In genomic region chr3:108145534-108146445, GRCm38 (mm10) we compare ENCODE assay signal across 8 mouse cellular contexts. TPM values are rescaled to one million over a fixed set of nuclear protein-coding genes. Genes with fewer than 3 reads are reported as not detected.
A peak's percentile ranks its signal among the peaks of the same experiment; 100 is the strongest.
DNase-seq lines count a peak whose midpoint lies in the region; ATAC-seq and TF ChIP-seq lines count a peak whose summit lies in the region.

Gene Gnai3, minus strand, starts transcription at chr3:108146146.

- peak; percentile 97 for DNase-seq in MEL (ENCODE audit: low read depth, low spot score)
- DNase-seq in cerebellum, adult 2 months: peak; percentile 91
- peak; percentile 94 for DNase-seq in forebrain, postnatal 0 days
- DNase-seq in heart, postnatal 4 days: peak; percentile 91
- DNase-seq in layer of hippocampus, adult 8-10 months (ENCODE audit: low spot score in 2 of 2): peak; percentile 86 to 88
- peak; percentile 83 for DNase-seq in ovary, adult 18-20 months (ENCODE audit: low spot score)
- DNase-seq in thymus, postnatal 0 days (ENCODE audit: low spot score): peak; percentile 95

- peaks cover 40% of the 10 kb centered on the region for H3K79me2 ChIP-seq in MEL (ENCODE audit: control insufficient read depth, insufficient read depth, low read length, poor library complexity)

- peaks cover 9 to 11% of the 10 kb centered on the region in 2 experiments for H3K4me1 ChIP-seq in MEL (ENCODE audit: control insufficient read depth in 1 of 2, insufficient read depth in 2 of 2, low read length in 2 of 2)
- H3K4me1 ChIP-seq in cerebellum, adult 2 months (ENCODE audit: control insufficient read depth, insufficient read depth, low read length): no peaks in the 10 kb centered on the region
- H3K4me1 ChIP-seq in forebrain, postnatal 0 days (ENCODE audit: insufficient read depth): no peaks in the 10 kb centered on the region; the same call in 1 of the 2 replicates
- peaks cover 25% of the 10 kb centered on the region for H3K4me1 ChIP-seq in lung, embryonic 15.5 days

- no peaks in the 10 kb centered on the region for H3K9me3 ChIP-seq in MEL (replicated peaks; ENCODE audit: insufficient read depth, low read length)
- H3K9me3 ChIP-seq in forebrain, postnatal 0 days (ENCODE audit: low read length): no peaks in the 10 kb centered on the region
- no peaks in the 10 kb centered on the region for H3K9me3 ChIP-seq in lung, embryonic 15.5 days

- no peaks in the 10 kb centered on the region for H3K27me3 ChIP-seq in MEL (ENCODE audit: control insufficient read depth in 1 of 2, insufficient read depth in 2 of 2, low read length in 2 of 2)
- no peaks in the 10 kb centered on the region for H3K27me3 ChIP-seq in cerebellum, adult 2 months (ENCODE audit: control insufficient read depth, insufficient read depth, low read length)
- no peaks in the 10 kb centered on the region for H3K27me3 ChIP-seq in forebrain, postnatal 0 days (ENCODE audit: insufficient read depth, low read length)
- H3K27me3 ChIP-seq in lung, embryonic 15.5 days: no peaks in the 10 kb centered on the region

- ATAC-seq in forebrain, postnatal 0 days: peak; percentile 96
- peak; percentile 94 for ATAC-seq in lung, embryonic 15.5 days (ENCODE audit: borderline replicate concordance, extremely low read depth, low FRiP score, low TSS enrichment)

- TF ChIP-seq EP300 in MEL (IDR thresholded peaks at IDR 0.05; ENCODE audit: low read depth in 1 of 2, low read length in 2 of 2): peak; percentile 36 to 79; a peak in 3 of 4 replicates

- TF ChIP-seq POLR2A in MEL (IDR thresholded peaks at IDR 0.05; ENCODE audit: control insufficient read depth in 1 of 2, insufficient read depth in 1 of 2, low read depth in 1 of 2, low read length in 2 of 2, poor library complexity in 1 of 2): peak; percentile 87 to 95
- peak; percentile 92 for TF ChIP-seq POLR2A in cerebellum, adult 2 months (IDR thresholded peaks at IDR 0.05; ENCODE audit: borderline replicate concordance, insufficient read depth, low read length)

- under 1% methylated on average over 63 of the region's 63 CpGs for WGBS in cerebellum, adult 2 months
- WGBS in forebrain, postnatal 0 days: under 1% methylated on average over 63 of the region's 63 CpGs
- WGBS in lung, embryonic 15.5 days: under 1% methylated on average over 63 of the region's 63 CpGs

- peak within 1 kb of the TSS; percentile 94 for H3K9ac ChIP-seq in MEL (ENCODE audit: control insufficient read depth, low read depth, low read length, poor library complexity, severe bottlenecking)
- H3K9ac ChIP-seq in forebrain, postnatal 0 days: peak within 1 kb of the TSS; percentile 92
- H3K9ac ChIP-seq in lung, embryonic 15.5 days: peak within 1 kb of the TSS; percentile 92

- no peak for TF ChIP-seq RAD21 in MEL (IDR thresholded peaks at IDR 0.05; ENCODE audit: low read depth, low read length)

- peak within 1 kb of the TSS; percentile 99 for H3K27ac ChIP-seq in MEL (ENCODE audit: control insufficient read depth, low read depth, low read length)
- peak within 1 kb of the TSS; percentile 81 for H3K27ac ChIP-seq in cerebellum, adult 2 months (ENCODE audit: insufficient read depth, low read length)
- peak within 1 kb of the TSS; percentile 96 for H3K27ac ChIP-seq in forebrain, postnatal 0 days (ENCODE audit: low read depth, low read length)
- H3K27ac ChIP-seq in lung, embryonic 15.5 days: peak within 1 kb of the TSS; percentile 94

- peaks cover 3 to 32% of the 10 kb centered on the region in 2 experiments; a peak in 3 of 4 replicates for H3K36me3 ChIP-seq in MEL (ENCODE audit: control insufficient read depth in 1 of 2, insufficient read depth in 2 of 2, low read length in 2 of 2)
- no peaks in the 10 kb centered on the region for H3K36me3 ChIP-seq in forebrain, postnatal 0 days (ENCODE audit: insufficient read depth)
- H3K36me3 ChIP-seq in lung, embryonic 15.5 days: no peaks in the 10 kb centered on the region

- H3K4me3 ChIP-seq in MEL (ENCODE audit: control insufficient read depth in 1 of 2, insufficient read depth in 1 of 2, low read depth in 2 of 2, low read length in 2 of 2): peak within 1 kb of the TSS; percentile 92 to 97
- H3K4me3 ChIP-seq in cerebellum, adult 2 months (replicated peaks; ENCODE audit: insufficient read depth, low read depth, low read length): peak within 1 kb of the TSS; percentile 70
- peak within 1 kb of the TSS; percentile 97 for H3K4me3 ChIP-seq in forebrain, postnatal 0 days (ENCODE audit: low read depth, low read length)
- H3K4me3 ChIP-seq in lung, embryonic 15.5 days: peak within 1 kb of the TSS; percentile 94

- no peak for TF ChIP-seq CTCF in MEL (IDR thresholded peaks at IDR 0.05 in 2 of 3, conservative IDR thresholded peaks at IDR 0.05 in 1 of 3; ENCODE audit: control insufficient read depth in 1 of 3, insufficient read depth in 1 of 3, low read depth in 2 of 3, low read length in 3 of 3, poor library complexity in 1 of 3, severe bottlenecking in 1 of 3)
- no peak for TF ChIP-seq CTCF in cerebellum, adult 2 months (IDR thresholded peaks at IDR 0.05; ENCODE audit: borderline replicate concordance, insufficient read depth, low read depth, low read length)
- TF ChIP-seq CTCF in forebrain, postnatal 0 days (IDR thresholded peaks at IDR 0.05; ENCODE audit: low read depth): peak; percentile 59

- peak within 1 kb of the TSS; percentile 76 for H3K4me2 ChIP-seq in forebrain, postnatal 0 days (ENCODE audit: low read depth)
- peak within 1 kb of the TSS; percentile 83 for H3K4me2 ChIP-seq in lung, embryonic 15.5 days

TF ChIP-seq in MEL, 35 proteins besides CTCF, POLR2A, EP300 and RAD21 (continues in another document):
- no peak for TF ChIP-seq JUND (IDR thresholded peaks at IDR 0.05; ENCODE audit: low read depth, low read length)
- 0 out of 2 replicates have a peak, but pooled peaks have one; percentile 89 for TF ChIP-seq CHD1 (IDR thresholded peaks at IDR 0.05; ENCODE audit: low read depth, low read length)
- no peak for TF ChIP-seq USF1 (IDR thresholded peaks at IDR 0.05; ENCODE audit: low read depth, low read length)
- TF ChIP-seq HCFC1 (IDR thresholded peaks at IDR 0.05; ENCODE audit: low read depth, low read length): peak; percentile 86
- peak; percentile 16; the same call in 1 of the 2 replicates for TF ChIP-seq NRF1 (IDR thresholded peaks at IDR 0.05; ENCODE audit: insufficient read depth, low read depth, low read length, poor library complexity, severe bottlenecking)
- peak; percentile 88 for TF ChIP-seq MAZ (IDR thresholded peaks at IDR 0.05; ENCODE audit: low read depth, low read length)
- TF ChIP-seq KAT2A (conservative IDR thresholded peaks at IDR 0.05; ENCODE audit: low read depth, low read length): peak; percentile 66; the same call in 1 of the 2 replicates
- peak; percentile 47; the same call in 1 of the 2 replicates for TF ChIP-seq POLR2AphosphoS5 (IDR thresholded peaks at IDR 0.05; ENCODE audit: borderline replicate concordance, low read depth, low read length)
- 0 out of 2 replicates have a peak, but pooled peaks have one; percentile 42 for TF ChIP-seq MEF2A (IDR thresholded peaks at IDR 0.05; ENCODE audit: extremely low read depth, insufficient replicate concordance, low read depth, low read length, poor library complexity, severe bottlenecking)
- no peak for TF ChIP-seq BHLHE40 (IDR thresholded peaks at IDR 0.05; ENCODE audit: borderline replicate concordance, low read depth, low read length)
- TF ChIP-seq MYC (IDR thresholded peaks at IDR 0.05; ENCODE audit: low read depth, low read length): peak; percentile 87
- no peak for TF ChIP-seq CHD2 (IDR thresholded peaks at IDR 0.05; ENCODE audit: low read length)
- no peak for TF ChIP-seq ZC3H11A (IDR thresholded peaks at IDR 0.05; ENCODE audit: low read depth, low read length)
- TF ChIP-seq E2F4 (IDR thresholded peaks at IDR 0.05; ENCODE audit: borderline replicate concordance, low read depth, low read length): peak; percentile 57; the same call in 1 of the 2 replicates
- TF ChIP-seq ETS1 (IDR thresholded peaks at IDR 0.05; ENCODE audit: low read depth, low read length): peak; percentile 71
- TF ChIP-seq UBTF (IDR thresholded peaks at IDR 0.05; ENCODE audit: borderline replicate concordance, insufficient read depth, low read depth, low read length): peak; percentile 77; the same call in 1 of the 2 replicates
- TF ChIP-seq MAFK (IDR thresholded peaks at IDR 0.05; ENCODE audit: borderline replicate concordance, low read depth, low read length): no peak
- TF ChIP-seq MYB (IDR thresholded peaks at IDR 0.05; ENCODE audit: low read depth, low read length): peak; percentile 92
- peak; percentile 24; the same call in 1 of the 2 replicates for TF ChIP-seq RCOR1 (IDR thresholded peaks at IDR 0.05; ENCODE audit: low read depth, low read length)
- 0 out of 2 replicates have a peak, but pooled peaks have one; percentile 35 for TF ChIP-seq GABPA (IDR thresholded peaks at IDR 0.05; ENCODE audit: low read depth, low read length)
- peak; percentile 93 for TF ChIP-seq TBP (IDR thresholded peaks at IDR 0.05; ENCODE audit: low read depth, low read length)
- no peak for TF ChIP-seq GATA1 (IDR thresholded peaks at IDR 0.05; ENCODE audit: low read depth, low read length)
- peak; percentile 89 for TF ChIP-seq MXI1 (IDR thresholded peaks at IDR 0.05; ENCODE audit: low read depth, low read length)
- TF ChIP-seq ZKSCAN1 (IDR thresholded peaks at IDR 0.05; ENCODE audit: low read depth, low read length): no peak
- TF ChIP-seq POLR2AphosphoS2 (IDR thresholded peaks at IDR 0.05; ENCODE audit: low read length): peak; percentile 96
- no peak for TF ChIP-seq TAL1 (IDR thresholded peaks at IDR 0.05; ENCODE audit: low read length)
- TF ChIP-seq SIN3A (IDR thresholded peaks at IDR 0.05; ENCODE audit: low read length): peak; percentile 93
- TF ChIP-seq MAX (IDR thresholded peaks at IDR 0.05; ENCODE audit: low read length): peak; percentile 82
- TF ChIP-seq NELFE (IDR thresholded peaks at IDR 0.05; ENCODE audit: low read depth, low read length): peak; percentile 97
- TF ChIP-seq TCF12 (IDR thresholded peaks at IDR 0.05; ENCODE audit: low read depth, low read length): peak; percentile 73
- no peak for TF ChIP-seq ZNF384 (IDR thresholded peaks at IDR 0.05; ENCODE audit: low read depth, low read length)

RNA-seq across cellular contexts. Expression of gene Gnai3, which starts in this region (rescaled TPM):
- 92.1 and 111 TPM in 2 replicates for total RNA-seq in MEL (2012; rRNA removed)
- 10 to 100 TPM; 74.2 to 96.4 TPM for polyA plus RNA-seq in MEL (2012; ENCODE audit: insufficient read depth in 1 of 2, insufficient read length in 2 of 2, low read depth in 1 of 2, low replicate concordance in 2 of 2, missing spikeins in 1 of 2)
- polyA plus RNA-seq in cerebellum, adult 2 months (2012; rRNA removed): 25.6 and 27.4 TPM in 2 replicates
- 109 and 120 TPM in 2 replicates for total RNA-seq in forebrain, postnatal 0 days (2014; rRNA removed)
- 104 and 118 TPM in 2 replicates for polyA plus RNA-seq in forebrain, postnatal 0 days (2015; fragmentation: Nextera tagmentation; extraction: Ambion mirVana)
- 10 to 100 TPM; 41.6 to 41.8 TPM for total RNA-seq in heart, postnatal 4 days (2021)
- total RNA-seq in layer of hippocampus, adult 8-10 months (2022): 10 to 100 TPM; 27.5 to 31.1 (median 30.1) TPM
- 162 and 165 TPM in 2 replicates for polyA plus RNA-seq in lung, embryonic 15.5 days (2015; fragmentation: Nextera tagmentation; extraction: Ambion mirVana)
- polyA plus RNA-seq in thymus, postnatal 0 days (2015; fragmentation: Nextera tagmentation; extraction: Ambion mirVana): 164 and 168 TPM in 2 replicates

Comparison
In these comparisons a context has a peak if more than half of its experiments do, and no peak if none do; other contexts are left out.
1. Peak in every context shown above with its lines: DNase-seq, ATAC-seq, H3K4me3 ChIP-seq and H3K27ac ChIP-seq.